Mouse (Mus musculus) adrenal gland, adult 2 months (tissue): ENCODE measurements around the gene Kalrn. TPM values are rescaled to one million over a fixed set of nuclear protein-coding genes. Genes with fewer than 3 reads are reported as not detected.

Experiments
- DNase-seq: peaks from one replicate; pipeline ENCODE4 v3.0.0; 2021
- polyA plus RNA-seq: library from polyadenylated mRNA; depleted of rRNA; stranded (reverse); fragments of >200 nt; gene quantifications from 2 replicates; pipeline ENCODE4 v1.2.3, GENCODE M21; 2012
- total RNA-seq, 2 experiments: library from RNA; stranded (reverse); gene quantifications; 2 replicates each; pipeline ENCODE4 v1.2.3; 2021

Gene Kalrn
- total and polyA plus RNA-seq, 3 experiments, result 1.6 to 9.9 (median 5.3) TPM

DNA sequence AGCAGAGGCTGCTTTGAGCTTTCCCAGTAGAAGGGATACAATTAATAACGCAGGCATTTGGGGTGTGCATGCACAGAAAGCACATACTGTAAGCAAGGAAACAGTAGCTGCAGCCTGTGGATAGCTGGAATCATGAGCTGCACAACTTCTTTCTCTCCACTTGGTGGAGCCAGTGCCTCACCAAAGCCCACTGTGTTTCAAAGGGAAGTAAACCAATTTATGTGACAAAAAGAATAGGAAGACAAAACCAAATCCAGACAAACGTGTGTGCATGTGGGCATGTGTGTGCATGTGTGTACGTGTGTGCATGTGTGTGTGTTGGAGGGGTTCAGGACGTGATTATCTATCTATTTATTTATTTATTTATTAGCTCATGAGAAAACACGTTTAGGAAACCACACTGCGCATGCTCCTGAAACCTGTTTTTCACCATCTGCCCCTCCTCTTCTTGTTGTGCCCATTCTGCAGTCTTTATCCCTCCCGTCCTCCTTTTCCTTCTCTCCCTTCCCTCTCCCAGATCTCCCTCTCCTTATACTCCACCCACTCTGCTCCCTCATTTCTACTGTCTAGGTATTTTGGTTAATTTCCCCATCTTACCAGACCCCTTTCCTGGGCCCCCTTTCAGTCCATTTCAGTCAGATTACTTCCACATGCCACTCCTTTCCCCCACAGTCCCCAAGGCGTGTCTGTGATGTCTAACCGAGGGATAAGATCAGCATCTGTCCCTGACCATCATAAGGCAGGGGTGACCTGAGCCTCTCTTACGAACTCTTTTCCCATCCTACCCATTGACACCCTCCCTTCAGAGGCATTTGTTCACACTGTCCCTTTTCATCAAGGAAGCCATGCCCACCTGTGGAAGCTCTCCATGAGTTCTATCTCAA lies 380.1 kb downstream of the Kalrn start:
- DNase-seq, result peak; percentile 18

GRCm38 (mm10) chr16:34184721-34185120 lies 388.6 kb downstream of the Kalrn start:
- DNase-seq, result peak; percentile 12

- no peak for DNase-seq
These were observed 390.1 kb downstream of the Kalrn start for GRCm38 (mm10) chr16:34183186-34183585.

DNA sequence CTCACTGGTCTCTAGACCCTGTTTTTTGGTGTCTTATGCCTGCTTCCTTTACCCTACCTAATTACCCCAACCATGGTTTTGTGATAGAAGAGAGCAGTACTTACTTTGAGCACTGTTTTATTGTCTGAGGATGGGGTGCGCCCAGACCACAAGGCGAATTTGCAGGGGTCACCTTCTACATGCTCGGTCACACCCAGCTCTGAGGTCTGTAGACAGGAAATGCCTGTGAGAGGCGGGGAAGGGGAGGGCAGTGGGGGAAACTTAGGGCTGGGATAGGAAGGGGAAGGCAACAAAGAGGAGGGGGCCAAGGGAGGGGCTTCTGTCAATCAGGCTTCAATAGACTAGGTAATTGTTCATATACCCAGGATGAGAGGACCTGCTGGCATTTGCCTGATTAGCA lies 397.7 kb downstream of the Kalrn start:
- DNase-seq, result no peak

DNA sequence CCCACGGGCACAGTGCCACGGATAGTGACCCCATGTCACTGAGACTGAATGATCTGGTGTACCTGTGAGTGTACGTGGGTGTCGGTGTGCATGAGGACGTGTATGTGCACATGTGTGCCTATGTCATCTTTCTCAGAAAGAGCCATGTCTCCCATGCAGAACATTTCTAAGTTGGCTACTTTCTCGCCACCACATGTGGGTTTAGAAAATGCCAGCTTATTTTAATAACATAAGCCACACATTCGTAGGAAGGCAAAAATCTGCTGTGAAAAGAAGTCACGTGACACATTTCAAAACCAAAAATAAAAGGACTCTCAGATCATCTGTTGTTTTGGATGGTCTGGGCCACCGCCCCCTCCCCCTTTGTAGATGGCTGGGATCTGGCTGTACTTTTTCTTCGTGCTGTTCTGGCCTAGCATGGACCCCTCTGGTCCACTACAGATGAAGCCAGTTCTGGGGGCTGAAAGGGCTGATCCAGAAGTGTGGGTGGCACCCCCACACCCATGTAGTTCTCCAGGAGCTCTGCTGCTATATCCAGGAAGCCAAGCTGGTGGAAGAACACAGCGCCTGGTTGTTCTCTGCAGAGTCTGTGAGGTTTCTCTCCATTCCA lies 400.7 kb downstream of the Kalrn start:
- no peak for DNase-seq

DNA sequence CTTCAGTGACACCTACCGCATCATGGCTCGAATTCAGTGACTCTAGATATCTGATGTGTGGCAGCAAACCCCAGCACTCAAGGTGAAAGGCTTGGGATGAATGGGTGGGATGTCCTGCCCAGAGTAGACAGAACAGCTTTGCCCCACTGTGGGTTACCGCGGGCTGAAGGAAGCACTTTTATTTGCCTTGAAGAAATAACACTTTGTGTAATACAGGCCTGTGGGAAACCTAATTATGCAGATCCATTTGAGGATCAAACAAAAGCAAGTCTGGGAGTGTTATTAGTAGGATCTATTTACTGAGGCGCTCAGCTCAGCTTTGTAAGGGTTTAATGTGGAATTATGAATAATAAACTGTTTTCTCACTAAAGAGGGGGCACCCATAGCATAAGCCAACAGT lies 406.3 kb downstream of the Kalrn start:
- DNase-seq, result no peak

- peak; percentile 89 for DNase-seq
These were observed 410.2 kb downstream of the Kalrn start for GRCm38 (mm10) chr16:34163086-34163485.

GRCm38 (mm10) chr16:34159576-34159975 lies 413.8 kb downstream of the Kalrn start:
- no peak for DNase-seq

DNA sequence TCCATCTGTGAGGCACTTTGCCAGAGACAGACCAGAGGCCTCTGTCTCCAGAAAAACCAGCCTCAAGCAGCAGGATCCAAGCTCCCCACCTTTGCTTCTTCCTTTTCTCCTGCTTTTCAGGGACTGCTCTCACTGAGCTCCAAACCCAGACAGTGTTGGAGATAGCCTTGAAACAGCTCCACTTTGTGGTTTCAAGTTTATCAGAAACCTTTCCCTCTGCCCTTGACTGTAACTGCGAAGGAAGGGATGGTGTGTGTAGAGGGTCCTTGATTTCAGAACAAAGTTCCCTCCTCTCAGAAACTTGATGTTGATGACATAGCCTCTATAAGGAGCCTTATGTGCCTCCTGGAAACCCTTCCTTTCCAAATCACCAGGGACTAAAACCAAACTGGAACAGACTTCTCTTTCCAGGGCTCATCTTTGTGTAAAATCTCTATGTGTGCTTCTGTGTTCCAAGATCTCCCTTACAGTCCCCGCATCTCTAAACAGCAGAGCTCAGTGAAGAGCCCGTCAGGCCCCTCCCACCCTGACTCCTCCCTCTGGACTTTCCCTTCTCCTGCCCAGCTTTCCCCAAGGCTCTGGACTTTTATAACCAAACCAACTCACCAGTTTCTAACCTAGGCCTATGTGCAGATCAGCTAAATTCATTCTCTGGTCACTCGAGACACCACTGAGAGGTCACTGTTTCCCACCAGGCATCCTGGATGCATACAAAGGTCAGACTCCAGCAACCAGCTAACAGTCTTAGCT lies 415.8 kb downstream of the Kalrn start:
- peak; percentile 48 for DNase-seq

- DNase-seq, result peak; percentile 26
These were observed 417.6 kb downstream of the Kalrn start for GRCm38 (mm10) chr16:34155696-34156095.

DNA sequence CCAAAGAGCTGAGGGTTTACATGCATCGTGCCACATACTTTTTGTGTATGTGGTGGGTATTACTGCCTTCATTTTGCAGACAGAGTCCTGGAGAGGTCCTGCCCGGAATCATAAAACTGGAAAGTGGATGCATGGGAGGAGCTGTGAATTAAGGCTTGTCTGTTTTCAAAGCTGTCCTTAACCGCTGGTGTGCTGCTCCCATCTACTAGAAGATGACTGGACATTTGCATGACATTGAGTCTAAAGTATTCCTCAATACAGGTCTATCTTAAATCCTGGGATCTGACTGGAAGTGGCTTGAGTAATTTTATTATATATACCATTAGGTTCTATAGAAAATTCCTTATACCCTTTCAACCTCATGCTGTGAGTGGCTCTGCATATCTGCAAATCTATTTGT lies 418.4 kb downstream of the Kalrn start:
- no peak for DNase-seq

DNA sequence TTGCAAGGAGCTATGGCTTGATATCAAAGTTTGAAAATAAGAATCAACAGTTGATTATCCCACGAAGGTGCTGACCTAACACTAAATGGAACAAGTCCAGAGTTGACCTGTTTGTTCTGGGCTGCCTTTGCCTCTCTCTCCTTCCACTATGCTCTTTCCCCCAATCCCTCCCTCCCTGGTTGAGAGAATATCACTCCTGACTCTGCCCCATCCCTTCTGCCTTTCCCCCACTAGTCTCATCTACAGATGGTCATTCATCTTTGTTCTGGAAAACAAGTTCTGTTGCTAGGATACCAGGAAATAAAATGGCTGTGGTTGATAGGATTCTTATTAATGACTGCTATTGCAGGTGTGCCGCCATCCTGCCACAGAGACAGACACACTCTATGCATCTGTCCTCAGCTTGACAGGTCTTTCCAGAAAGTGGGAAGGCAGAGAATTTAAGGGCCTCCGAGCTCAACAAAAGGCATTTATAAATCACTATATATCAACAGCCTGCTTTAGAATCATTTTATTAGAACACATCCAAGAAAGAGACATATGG lies 421.7 kb downstream of the Kalrn start:
- DNase-seq, result no peak

GRCm38 (mm10) chr16:34141670-34142069 lies 431.7 kb downstream of the Kalrn start:
- DNase-seq, result no peak

DNA sequence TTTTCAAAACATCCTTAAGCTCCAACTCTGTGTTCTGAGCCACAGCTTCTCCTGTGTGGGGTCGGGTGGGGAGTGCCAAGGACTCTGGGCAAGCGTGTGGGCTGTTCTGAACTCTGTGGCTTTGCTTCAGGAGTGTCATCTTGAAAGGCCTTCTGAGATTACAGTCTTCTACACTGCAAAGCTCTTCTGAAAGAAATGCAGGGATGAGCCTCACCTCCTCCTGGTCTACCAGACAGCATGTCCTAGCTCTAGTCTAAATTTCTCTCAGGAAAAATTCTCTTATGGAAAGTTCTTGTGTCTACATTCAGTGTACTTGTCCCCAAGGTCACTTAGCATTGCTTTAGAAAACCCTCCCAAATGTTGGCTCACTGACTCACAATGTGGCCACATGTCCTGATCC lies 438.3 kb downstream of the Kalrn start:
- DNase-seq, result no peak

- DNase-seq, result no peak
These were observed 438.7 kb downstream of the Kalrn start for GRCm38 (mm10) chr16:34134628-34135027.

DNA sequence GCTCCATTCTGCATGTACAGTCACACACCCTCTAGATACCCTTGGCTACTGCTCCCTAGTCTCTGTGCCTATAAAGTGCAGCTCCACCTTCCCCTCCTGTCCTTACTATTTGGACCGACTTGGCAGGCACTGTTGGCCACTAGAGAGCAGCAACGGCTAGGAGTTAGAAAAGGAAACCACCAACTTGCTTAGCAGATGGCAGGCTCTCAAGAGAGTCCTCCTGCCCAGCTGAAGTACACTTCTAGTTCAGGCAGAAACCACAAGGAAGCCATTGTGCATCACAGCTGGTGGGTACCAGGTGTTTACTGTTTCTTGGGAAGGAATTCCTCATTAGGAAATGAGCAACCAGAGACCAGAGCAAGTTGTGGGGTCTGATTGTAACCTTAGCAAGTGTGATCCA lies 447.7 kb downstream of the Kalrn start:
- peak; percentile 72 for DNase-seq

DNA sequence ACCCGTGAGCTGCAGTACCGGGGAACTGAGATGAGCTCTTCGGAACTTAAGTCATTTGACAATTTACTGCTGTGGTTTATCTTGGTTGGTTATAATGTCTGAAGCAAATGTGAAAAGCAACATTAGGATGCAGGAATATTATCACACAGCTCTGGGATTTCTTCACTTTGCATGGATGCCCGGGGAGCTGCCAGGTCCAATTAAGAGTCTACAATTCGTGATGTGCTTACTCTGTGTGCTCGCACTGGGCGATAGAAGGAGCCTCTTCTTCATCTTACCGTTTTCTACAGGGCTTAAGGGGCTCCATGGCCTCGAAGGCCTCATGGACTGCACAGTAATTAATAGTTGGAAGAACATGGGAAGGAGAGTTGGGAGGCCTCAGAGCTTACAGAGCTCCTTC lies 450.8 kb downstream of the Kalrn start:
- no peak for DNase-seq

DNA sequence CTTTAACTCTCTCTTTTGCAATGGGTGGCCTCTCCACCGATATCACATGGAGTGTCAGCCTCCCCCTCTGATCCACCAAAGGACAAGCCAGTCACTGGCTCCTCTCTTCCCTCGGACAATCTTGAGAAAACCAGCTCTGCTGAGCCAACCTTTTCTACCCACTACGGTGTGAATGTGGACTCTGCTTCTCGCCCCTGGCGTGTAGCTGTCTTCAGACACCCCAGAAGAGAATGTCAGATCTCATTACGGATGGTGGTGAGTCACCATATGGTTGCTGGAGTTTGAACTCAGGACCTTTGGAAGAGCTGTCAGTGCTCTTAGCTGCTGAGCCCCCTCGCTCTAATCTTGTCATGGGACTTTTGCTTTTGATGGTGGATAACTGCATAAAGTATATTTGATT lies 452.0 kb downstream of the Kalrn start:
- no peak for DNase-seq

DNA sequence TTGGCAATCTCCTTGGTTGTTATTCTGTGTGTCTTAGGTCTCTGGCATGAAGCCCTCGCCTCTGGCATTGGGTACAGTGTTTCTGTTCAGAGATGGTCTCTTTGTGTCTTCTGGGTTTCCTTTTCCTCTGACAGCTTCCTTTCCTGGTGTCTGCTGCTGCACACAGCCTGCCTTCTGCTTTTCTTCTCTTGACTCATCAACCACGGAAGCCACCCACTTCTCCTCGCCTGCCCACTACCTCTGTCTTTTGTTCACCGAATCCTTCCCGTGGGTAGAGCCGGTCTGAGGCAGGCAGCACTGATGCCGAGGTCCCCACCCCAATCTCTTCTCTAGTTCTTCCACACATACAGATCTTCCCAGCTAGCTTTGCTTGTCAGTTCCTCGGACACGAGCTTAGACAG lies 452.5 kb downstream of the Kalrn start:
- DNase-seq, result no peak

GRCm38 (mm10) chr16:34119844-34120243 lies 453.5 kb downstream of the Kalrn start:
- DNase-seq, result no peak

GRCm38 (mm10) chr16:34119370-34119769 lies 454.0 kb downstream of the Kalrn start:
- peak; percentile 15 for DNase-seq

DNA sequence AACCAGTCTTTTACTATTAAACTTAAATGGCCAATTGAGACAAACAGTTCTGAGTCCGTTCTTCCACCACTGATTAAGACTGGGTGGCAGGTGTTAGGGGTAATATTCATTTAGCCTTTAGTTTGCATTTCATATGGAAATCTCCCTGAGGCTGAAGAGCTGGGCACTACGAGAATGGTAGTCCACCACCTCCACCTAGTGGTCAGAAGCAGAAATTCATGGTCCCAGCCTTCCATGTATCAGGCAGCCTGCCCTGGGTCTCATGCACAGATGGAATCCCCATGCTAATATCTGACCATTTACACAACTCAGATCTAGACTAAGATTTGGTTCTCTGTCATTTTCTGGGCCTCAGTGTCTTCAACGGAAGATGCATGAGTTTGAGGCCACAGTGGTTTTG lies 458.7 kb downstream of the Kalrn start:
- peak; percentile 50 for DNase-seq

DNA sequence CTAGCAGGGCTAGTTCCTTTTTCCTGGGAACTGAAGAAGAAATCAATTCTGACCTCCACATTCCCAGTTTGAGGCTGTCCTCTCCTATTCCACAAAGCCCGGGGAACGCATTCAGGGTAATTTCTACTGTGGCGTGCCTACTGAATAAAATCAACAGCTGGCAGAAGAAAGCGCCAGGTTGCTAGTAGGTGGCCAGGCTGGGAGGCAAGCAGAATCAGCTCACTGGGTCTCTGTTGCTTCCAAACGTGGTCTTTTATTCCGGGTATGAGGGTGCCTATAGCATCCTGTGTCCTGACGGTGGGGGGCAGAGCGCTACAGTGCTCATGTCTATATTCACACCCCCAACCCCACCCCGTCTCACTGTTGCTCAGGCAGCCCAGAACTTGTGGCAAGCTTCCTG lies 460.2 kb downstream of the Kalrn start:
- no peak for DNase-seq
